Mouse (Mus musculus): ENCODE results near the gene Abr. TPM values are rescaled to one million over a fixed set of nuclear protein-coding genes. Genes with fewer than 3 reads are reported as not detected.

Gene Abr
- polyA plus RNA-seq, 1 experiment from 2014 or later: 70.2 TPM

DNA sequence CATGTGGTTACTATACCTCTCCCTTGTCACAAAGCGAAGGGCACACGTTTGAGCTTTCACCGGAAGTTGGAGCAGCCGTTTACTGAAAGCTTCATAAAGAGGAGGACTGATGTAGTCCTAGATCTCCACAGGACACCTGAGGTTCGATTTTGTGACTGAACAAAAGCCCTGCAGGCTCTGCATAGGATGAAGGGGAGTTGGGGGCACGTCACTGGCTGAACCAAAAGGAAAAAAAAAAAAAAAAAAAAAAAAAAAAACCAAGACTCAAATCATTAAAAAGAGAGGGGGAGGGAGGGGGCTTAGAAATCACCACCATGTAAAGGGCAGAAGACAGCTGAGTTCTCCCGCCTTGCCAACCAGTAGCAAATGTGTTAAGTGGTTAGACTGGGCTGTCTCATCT lies 233.4 kb downstream of the Abr start:
- Histone ChIP-seq H3K9ac (no peak overlapping the region), H3K27me3 (no peaks in the 10 kb centered on the region), H3K4me1 (peaks cover 43% of the 10 kb centered on the region), H3K9me3 (replicated peaks) (no peaks in the 10 kb centered on the region; the same call in 1 of the 2 replicates), H3K36me3 (ENCODE audit: poor library complexity, severe bottlenecking) (0 out of 2 replicates have a peak, but pooled peaks cover 5% of the 10 kb centered on the region), H3K27ac (0 out of 2 replicates have a peak overlapping the region, but pooled peaks have one; percentile 14), H3K4me2 (peak overlapping the region; percentile 36), H3K4me3 (no peak overlapping the region)
- ATAC-seq: peak; percentile 48; the same call in 1 of the 2 replicates
- 4% methylated on average over 7 of the region's 7 CpGs for WGBS

- Histone ChIP-seq H3K9me3 (replicated peaks) (no peaks in the 10 kb centered on the region; the same call in 1 of the 2 replicates), H3K27ac (no peak overlapping the region), H3K36me3 (ENCODE audit: poor library complexity, severe bottlenecking) (0 out of 2 replicates have a peak, but pooled peaks cover 5% of the 10 kb centered on the region), H3K4me1 (peaks cover 59% of the 10 kb centered on the region), H3K9ac (no peak overlapping the region), H3K27me3 (no peaks in the 10 kb centered on the region), H3K4me2 (no peak overlapping the region), H3K4me3 (no peak overlapping the region)
- 66% methylated on average over 1 of the region's 1 CpGs for WGBS
- ATAC-seq: no peak
These were observed 235.0 kb downstream of the Abr start for GRCm38 (mm10) chr11:76387097-76387496.

GRCm38 (mm10) chr11:76385746-76386145 lies 236.4 kb downstream of the Abr start:
- ATAC-seq: no peak
- Histone ChIP-seq H3K9ac (0 out of 2 replicates have a peak overlapping the region, but pooled peaks have one; percentile 21), H3K9me3 (replicated peaks) (no peaks in the 10 kb centered on the region), H3K27me3 (no peaks in the 10 kb centered on the region), H3K4me3 (no peak overlapping the region), H3K27ac (peak overlapping the region; percentile 89), H3K36me3 (ENCODE audit: poor library complexity, severe bottlenecking) (0 out of 2 replicates have a peak, but pooled peaks cover 1% of the 10 kb centered on the region), H3K4me2 (peak overlapping the region; percentile 27; the same call in 1 of the 2 replicates), H3K4me1 (peaks cover 59% of the 10 kb centered on the region)
- WGBS: 5% methylated on average over 3 of the region's 3 CpGs

GRCm38 (mm10) chr11:76385017-76385416 lies 237.1 kb downstream of the Abr start:
- peaks cover 65% of the 10 kb centered on the region for H3K4me1 ChIP-seq
- no peak overlapping the region for H3K9ac ChIP-seq
- no peaks in the 10 kb centered on the region for H3K9me3 ChIP-seq (replicated peaks)
- 6% methylated on average over 4 of the region's 4 CpGs for WGBS
- peak overlapping the region; percentile 89 for H3K27ac ChIP-seq
- H3K27me3 ChIP-seq: no peaks in the 10 kb centered on the region
- H3K36me3 ChIP-seq (ENCODE audit: poor library complexity, severe bottlenecking): no peaks in the 10 kb centered on the region
- H3K4me3 ChIP-seq: no peak overlapping the region
- peak; percentile 66 for ATAC-seq
- peak overlapping the region; percentile 27 for H3K4me2 ChIP-seq

- 0 out of 2 replicates have a peak overlapping the region, but pooled peaks have one; percentile 30 for H3K9ac ChIP-seq
- peak overlapping the region; percentile 27; the same call in 1 of the 2 replicates for H3K4me2 ChIP-seq
- H3K4me3 ChIP-seq: no peak overlapping the region
- H3K9me3 ChIP-seq (replicated peaks): no peaks in the 10 kb centered on the region
- peak overlapping the region; percentile 89 for H3K27ac ChIP-seq
- H3K27me3 ChIP-seq: no peaks in the 10 kb centered on the region
- no peak for ATAC-seq
- no peaks in the 10 kb centered on the region for H3K36me3 ChIP-seq (ENCODE audit: poor library complexity, severe bottlenecking)
- peaks cover 63% of the 10 kb centered on the region for H3K4me1 ChIP-seq
- 13% methylated on average over 5 of the region's 5 CpGs for WGBS
These were observed 237.8 kb downstream of the Abr start for GRCm38 (mm10) chr11:76384307-76384706.

GRCm38 (mm10) chr11:76382711-76383324 lies 239.3 kb downstream of the Abr start:
- H3K4me2 ChIP-seq: peak overlapping the region; percentile 31
- H3K4me1 ChIP-seq: peaks cover 48% of the 10 kb centered on the region
- H3K27me3 ChIP-seq: no peaks in the 10 kb centered on the region
- H3K4me3 ChIP-seq: no peak overlapping the region
- 0 out of 2 replicates have a peak overlapping the region, but pooled peaks have one; percentile 16 for H3K9ac ChIP-seq
- WGBS: 7% methylated on average over 13 of the region's 13 CpGs
- no peaks in the 10 kb centered on the region for H3K36me3 ChIP-seq (ENCODE audit: poor library complexity, severe bottlenecking)
- peak overlapping the region; percentile 89 for H3K27ac ChIP-seq
- no peak for ATAC-seq
- no peaks in the 10 kb centered on the region for H3K9me3 ChIP-seq (replicated peaks)

GRCm38 (mm10) chr11:76381201-76381885 lies 240.8 kb downstream of the Abr start:
- 86% methylated on average over 15 of the region's 15 CpGs for WGBS

DNA sequence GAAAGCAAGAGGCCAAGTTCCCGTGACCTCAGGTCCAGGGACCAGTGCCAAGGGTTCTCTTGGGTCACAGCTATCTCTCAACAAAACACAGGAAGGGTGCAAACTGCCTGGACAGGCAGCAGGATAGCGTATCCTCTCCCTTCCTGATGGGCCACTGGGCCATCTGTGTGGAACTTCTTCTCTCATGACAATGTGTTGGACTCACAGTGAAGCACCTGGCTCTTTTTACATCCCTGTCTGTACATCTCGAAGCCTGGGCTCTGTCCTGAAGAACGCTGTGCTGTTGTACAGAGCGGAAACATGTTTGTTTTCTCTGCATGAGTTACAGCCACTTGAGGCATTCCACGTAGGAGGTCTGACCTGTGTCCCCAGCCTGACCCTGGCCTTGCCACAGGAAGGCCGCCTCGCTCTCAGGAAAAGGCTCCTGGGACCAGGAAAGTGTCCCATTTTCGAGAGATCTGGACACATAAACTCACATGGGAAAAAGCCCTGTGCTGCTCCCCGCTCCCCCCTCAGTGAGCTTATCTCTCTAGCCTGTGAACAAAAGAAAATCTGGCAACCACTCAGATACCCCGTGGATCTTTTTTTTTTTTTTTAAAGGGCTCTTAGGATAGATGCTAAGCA lies 242.1 kb downstream of the Abr start:
- no peak for ATAC-seq
- Histone ChIP-seq H3K4me3 (no peak overlapping the region), H3K27me3 (no peaks in the 10 kb centered on the region), H3K4me1 (peaks cover 41% of the 10 kb centered on the region), H3K9ac (no peak overlapping the region), H3K4me2 (no peak overlapping the region), H3K36me3 (ENCODE audit: poor library complexity, severe bottlenecking) (no peaks in the 10 kb centered on the region), H3K9me3 (replicated peaks) (no peaks in the 10 kb centered on the region), H3K27ac (no peak overlapping the region)
- WGBS: 47% methylated on average over 11 of the region's 11 CpGs

More at GRCm38 (mm10) chr11:76381201-76381885, 240.8 kb downstream of the Abr start:
- Histone ChIP-seq H3K27me3 (no peaks in the 10 kb centered on the region), H3K9me3 (replicated peaks) (no peaks in the 10 kb centered on the region), H3K4me2 (no peak overlapping the region), H3K27ac (no peak overlapping the region; the same call in 1 of the 2 replicates), H3K4me3 (no peak overlapping the region), H3K4me1 (peaks cover 48% of the 10 kb centered on the region), H3K9ac (no peak overlapping the region), H3K36me3 (ENCODE audit: poor library complexity, severe bottlenecking) (no peaks in the 10 kb centered on the region)
- ATAC-seq: no peak

- no peak overlapping the region for H3K4me3 ChIP-seq
- H3K27ac ChIP-seq: no peak overlapping the region
- no peak overlapping the region for H3K4me2 ChIP-seq
- no peak for ATAC-seq
- no peaks in the 10 kb centered on the region for H3K9me3 ChIP-seq (replicated peaks)
- no peak overlapping the region for H3K9ac ChIP-seq
- no peaks in the 10 kb centered on the region for H3K27me3 ChIP-seq
- peaks cover 35% of the 10 kb centered on the region for H3K4me1 ChIP-seq
- 77% methylated on average over 3 of the region's 3 CpGs for WGBS
- H3K36me3 ChIP-seq (ENCODE audit: poor library complexity, severe bottlenecking): no peaks in the 10 kb centered on the region
These were observed 245.7 kb downstream of the Abr start for GRCm38 (mm10) chr11:76376425-76376824.

DNA sequence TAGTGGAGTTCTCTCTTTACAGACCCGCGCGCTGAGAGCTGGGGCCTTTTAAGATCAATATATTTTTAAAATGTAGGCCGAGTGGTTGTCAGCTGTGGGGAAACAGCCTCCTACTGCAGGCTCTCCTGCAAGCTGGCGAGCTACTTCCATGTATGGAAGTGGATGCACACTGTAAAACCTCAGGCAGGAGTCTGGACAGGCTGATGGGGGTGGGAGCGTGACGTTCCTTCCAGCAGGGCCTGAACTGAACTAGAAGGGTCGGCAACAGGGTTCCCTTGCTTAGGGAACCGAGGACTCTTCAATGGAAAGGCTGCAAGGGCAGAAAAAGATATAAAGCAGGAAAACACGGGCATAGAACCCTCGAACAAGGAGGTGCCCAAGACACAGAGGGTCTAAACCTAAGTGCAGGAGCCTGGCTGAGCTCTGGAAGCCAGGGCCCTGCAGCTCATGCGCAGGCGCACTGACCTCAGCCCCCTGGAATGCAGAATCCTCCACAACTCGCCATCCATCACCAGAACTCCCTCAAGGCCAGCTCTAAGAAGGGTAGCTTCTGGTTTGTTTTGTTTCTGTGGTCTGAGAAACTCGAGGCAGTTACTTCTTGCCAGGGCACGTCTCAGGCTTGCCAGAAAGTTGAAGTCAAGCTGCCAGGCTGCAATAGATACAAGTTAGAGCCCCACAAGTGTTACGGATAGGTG lies 247.5 kb downstream of the Abr start:
- no peaks in the 10 kb centered on the region for H3K36me3 ChIP-seq (ENCODE audit: poor library complexity, severe bottlenecking)
- H3K27me3 ChIP-seq: no peaks in the 10 kb centered on the region
- H3K4me1 ChIP-seq: peaks cover 27% of the 10 kb centered on the region
- no peak overlapping the region for H3K4me3 ChIP-seq
- 75% methylated on average over 17 of the region's 17 CpGs for WGBS
- H3K4me2 ChIP-seq: no peak overlapping the region
- peak overlapping the region; percentile 25 for H3K27ac ChIP-seq
- no peaks in the 10 kb centered on the region for H3K9me3 ChIP-seq (replicated peaks)
- no peak for ATAC-seq
- H3K9ac ChIP-seq: peak overlapping the region; percentile 30; the same call in 1 of the 2 replicates

DNA sequence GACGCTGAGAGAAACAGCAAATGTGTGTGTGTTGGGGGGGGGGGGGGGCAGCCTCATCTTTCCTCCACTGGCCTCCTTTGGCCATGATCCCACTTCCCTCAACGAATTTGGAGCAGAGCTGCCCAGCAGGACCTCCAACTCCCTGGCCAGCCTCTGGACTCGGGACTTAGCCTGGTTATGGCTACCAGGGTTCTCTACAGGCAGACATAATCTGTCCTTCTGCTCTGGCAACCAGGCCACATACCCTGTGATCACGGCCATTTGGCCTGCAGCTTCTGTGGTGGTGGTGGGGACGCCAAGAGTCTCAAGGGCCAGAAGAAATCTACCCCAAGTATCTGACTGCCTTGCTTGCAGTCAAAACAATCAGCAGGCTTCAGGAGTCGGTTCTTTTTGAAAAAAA lies 249.6 kb downstream of the Abr start:
- WGBS: 33% methylated on average over 6 of the region's 6 CpGs
- H3K27ac ChIP-seq: no peak overlapping the region
- H3K4me2 ChIP-seq: no peak overlapping the region
- H3K4me3 ChIP-seq: no peak overlapping the region
- H3K9me3 ChIP-seq (replicated peaks): no peaks in the 10 kb centered on the region
- H3K36me3 ChIP-seq (ENCODE audit: poor library complexity, severe bottlenecking): no peaks in the 10 kb centered on the region
- ATAC-seq: no peak
- no peaks in the 10 kb centered on the region for H3K27me3 ChIP-seq
- H3K9ac ChIP-seq: no peak overlapping the region
- H3K4me1 ChIP-seq: peaks cover 27% of the 10 kb centered on the region
